Comparison of ENCODE assay signal across 12 mouse cellular contexts in genomic region chr2:27754094-27754493, GRCm38 (mm10).
"Had no signal": no experiment of that assay in that cellular context is flagged by ENCODE, and none has a peak within 500 bp of the region (broad histone marks: within the 10 kb centered on the region; RNA-seq: fewer than 3 reads in every experiment).

No protein-coding gene starts in this region.

- DNase-seq: left cerebral cortex, postnatal 4 days; liver; liver, embryonic 13.5 days; liver, postnatal 0 days; lung, adult 18-20 months; lung, adult 2 months; lung, embryonic 14.5 days; lung, postnatal 10 days; lung, postnatal 14 days; lung, postnatal 36 days; lung, postnatal 4 days; midbrain, embryonic 14.5 days had no signal
